In the genomic region with DNA sequence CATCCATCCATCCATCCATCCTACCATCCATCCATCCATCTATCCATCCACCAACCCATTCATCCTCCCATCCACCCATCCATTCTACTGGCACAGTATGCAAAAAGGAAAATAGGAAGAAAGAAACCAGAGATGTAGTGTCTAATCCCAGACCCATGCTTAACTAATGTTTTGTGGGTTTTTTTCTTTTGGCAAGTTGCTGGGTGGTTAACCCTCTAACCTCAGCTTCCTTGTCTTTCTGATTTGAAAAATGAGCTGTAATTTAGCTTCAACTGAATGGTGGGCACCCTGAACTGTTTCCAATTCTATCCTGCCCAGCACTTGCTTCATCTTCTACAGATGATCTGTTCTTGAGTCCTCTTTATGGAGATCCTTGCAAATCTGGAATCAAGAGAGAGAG, we compare ENCODE assay signal across 26 mouse cellular contexts. TPM values are rescaled to one million over a fixed set of nuclear protein-coding genes. Genes with fewer than 3 reads are reported as not detected.
A peak's percentile ranks its signal among the peaks of the same experiment; 100 is the strongest.
DNase-seq lines count a peak whose midpoint lies in the region; ATAC-seq lines count a peak whose summit lies in the region.
"Had no signal": no experiment of that assay in that cellular context is flagged by ENCODE, and none has a peak within 500 bp of the region (broad histone marks: within the 10 kb centered on the region; RNA-seq: fewer than 3 reads in every experiment).

No protein-coding gene starts in this region.

- peak; percentile 64 for ATAC-seq in common myeloid progenitor, adult 5-6 weeks (replicated peaks; ENCODE audit: low read depth, poor library complexity, severe bottlenecking)
- ATAC-seq in hematopoietic stem cell, adult 5-6 weeks (replicated peaks in 1 of 2; ENCODE audit: insufficient read depth in 1 of 2, low FRiP score in 2 of 2, low TSS enrichment in 1 of 2, low read depth in 1 of 2, poor library complexity in 2 of 2, severe bottlenecking in 2 of 2): peak; percentile 67 to 72
- peak; percentile 18; the same call in 1 of the 2 replicates for ATAC-seq in megakaryocyte progenitor cell, adult 5-6 weeks (replicated peaks; ENCODE audit: poor library complexity)
- ATAC-seq: activated CD4-positive, CD25-positive, alpha-beta regulatory T cell, adult 4 months; CD4-positive, CD25-positive, alpha-beta regulatory T cell, adult 4 months; Patski had no signal

- peak; percentile 43 for DNase-seq in 416B (ENCODE audit: low read depth)
- no peak for DNase-seq in gastrocnemius, postnatal 36 days
- no peak for DNase-seq in lung, adult 18-20 months
- no peak for DNase-seq in left cerebral cortex, adult 8-10 months (ENCODE audit: low spot score in 2 of 2)
- DNase-seq in frontal cortex, postnatal 14 days (ENCODE audit: low spot score in 2 of 2): no peak
- DNase-seq: adrenal gland, adult 2 months; adrenal gland, adult 8-10 months; adrenal gland, postnatal 10 days; adrenal gland, postnatal 14 days; adrenal gland, postnatal 25 days; adrenal gland, postnatal 36 days; B cell, adult 2 months; cerebellum, adult 11 months; cerebellum, adult 11-12 months; cerebellum, adult 18-20 months had no signal

- intact Hi-C loops in gastrocnemius, postnatal 36 days (cut with DNase I): no loop called here

RNA-seq across cellular contexts. Expression of gene Tmem37, which starts 26.5 kb away (rescaled TPM):
- total RNA-seq in common myeloid progenitor, adult 5-6 weeks (2017): 0.78 and 0.87 TPM in 2 replicates
- 0.25 and 2.6 TPM in 2 replicates for total RNA-seq in hematopoietic stem cell, adult 5-6 weeks (2017)
- 0.12 TPM in 1 of 2 replicates, not detected in the other for total RNA-seq in megakaryocyte progenitor cell, adult 5-6 weeks (2015)
- total RNA-seq in megakaryocyte progenitor cell, adult 5-6 weeks (2017): 0.46 TPM in 1 of 2 replicates, not detected in the other
- 10 to 100 TPM in 1 of 2 experiments, 1 to 10 TPM in 1; 8.5 to 13.7 TPM for total RNA-seq in gastrocnemius, postnatal 36 days (2021)
- 1 to 10 TPM; 1.3 to 2.6 (median 2.2) TPM for total RNA-seq in left cerebral cortex, adult 8-10 months (2022)
- total RNA-seq: CH12.LX had no signal

RNA-seq across cellular contexts. Expression of gene Sctr, which starts 40.6 kb away (rescaled TPM):
- total RNA-seq in common myeloid progenitor, adult 5-6 weeks (2017): not detected in 2 replicates
- total RNA-seq in hematopoietic stem cell, adult 5-6 weeks (2017): not detected in 2 replicates
- not detected in 2 replicates for total RNA-seq in megakaryocyte progenitor cell, adult 5-6 weeks (2015)
- total RNA-seq in megakaryocyte progenitor cell, adult 5-6 weeks (2017): not detected in 2 replicates
- total RNA-seq in gastrocnemius, postnatal 36 days (2021): 1 to 10 TPM; 3.2 to 3.7 TPM
- under 1 TPM in 2 of 4 experiments, not detected in 2; 0.52 to 0.63 TPM for total RNA-seq in left cerebral cortex, adult 8-10 months (2022)
- total RNA-seq: CH12.LX, G1E, MEL had no signal

RNA-seq across cellular contexts. Expression of gene Cfap221, which starts 50.3 kb away (rescaled TPM):
- total RNA-seq in common myeloid progenitor, adult 5-6 weeks (2017): not detected in 2 replicates
- total RNA-seq in hematopoietic stem cell, adult 5-6 weeks (2017): not detected in 2 replicates
- not detected in 2 replicates for total RNA-seq in megakaryocyte progenitor cell, adult 5-6 weeks (2015)
- total RNA-seq in megakaryocyte progenitor cell, adult 5-6 weeks (2017): not detected in 2 replicates
- not detected for total RNA-seq in gastrocnemius, postnatal 36 days (2021)
- total RNA-seq in left cerebral cortex, adult 8-10 months (2022): under 1 TPM; 0.33 to 0.63 (median 0.53) TPM
- total RNA-seq: adrenal gland, adult 18-20 months; adrenal gland, postnatal 14 days; CH12.LX; ES-E14; G1E; MEL had no signal

Comparison
In these comparisons a context has a peak if more than half of its experiments do, and no peak if none do; other contexts are left out.
1. ATAC-seq: peak in every context shown above with its lines; median percentile 70 in hematopoietic stem cell, adult 5-6 weeks; 64 in common myeloid progenitor, adult 5-6 weeks; 18 in megakaryocyte progenitor cell, adult 5-6 weeks.